Mouse (Mus musculus) thymus, adult 2 months (tissue): ENCODE data around the gene Heatr4.
"Not testable (repeated sequence)": the region's sequence is repeated elsewhere in the genome, so short reads cannot be mapped to it uniquely, and the experiment has no call there.

Source experiments
- CTCF ChIP-seq: fragments of 200-500 bp; IDR thresholded peaks from 2 replicates; pipeline ENCODE4 v1.5.1; 2012; ENCODE audit warnings: mild to moderate bottlenecking, control low read depth, low read length, moderate library complexity, borderline replicate concordance; ENCODE audit not compliant: control insufficient read depth, poor library complexity, insufficient read depth; ENCODE audit errors: extremely low read depth
- POLR2A ChIP-seq: fragments of 200-500 bp; IDR thresholded peaks from 2 replicates; pipeline ENCODE4 v1.6.1; 2012; ENCODE audit warnings: mild to moderate bottlenecking, low read length, control low read depth, moderate library complexity; ENCODE audit not compliant: control insufficient read depth, poor library complexity, insufficient read depth; ENCODE audit errors: extremely low read depth

DNA sequence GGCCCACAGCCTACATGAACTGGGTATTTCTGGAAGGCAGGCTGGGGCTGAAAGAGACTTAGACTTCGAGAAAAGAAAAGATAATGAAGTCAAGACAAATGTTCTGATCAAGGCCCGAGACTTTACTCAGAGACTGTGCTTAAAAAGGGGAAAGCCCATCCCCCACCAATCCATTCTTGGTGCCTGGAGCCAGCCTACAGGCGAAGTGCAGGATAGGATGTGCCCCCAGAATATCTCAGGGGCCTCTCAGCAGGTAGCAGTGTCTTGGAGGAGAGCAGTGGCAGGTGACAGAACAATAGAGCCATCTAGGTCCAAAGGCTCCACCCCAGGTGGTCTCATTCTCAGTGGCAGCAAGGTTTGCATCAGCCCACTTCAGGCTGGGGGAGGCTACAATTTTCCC lies 43.7 kb upstream of the Heatr4 start:
- TF ChIP-seq POLR2A, CTCF: not testable (repeated sequence)
